Mouse (Mus musculus): Measurements from ENCODE around the gene Rin1. TPM values are rescaled to one million over a fixed set of nuclear protein-coding genes. Genes with fewer than 3 reads are reported as not detected.

Rin1 gene
- polyA plus RNA-seq, 1 experiment from 2014 or later: 2.4 TPM

- WGBS: 3% methylated on average over 48 of the region's 48 CpGs
- H3K27ac ChIP-seq: peak within 1 kb of the TSS; percentile 72
- no peaks in the 10 kb centered on the region for H3K9me3 ChIP-seq
- H3K36me3 ChIP-seq: peaks cover 49% of the 10 kb centered on the region
- peak within 1 kb of the TSS; percentile 91 for H3K9ac ChIP-seq (replicated peaks)
- peak within 1 kb of the TSS; percentile 98 for H3K4me2 ChIP-seq
- ATAC-seq (ENCODE audit: insufficient number of reproducible peaks, insufficient read depth, low FRiP score, low TSS enrichment, low read depth): peak; percentile 57
- peaks cover 64% of the 10 kb centered on the region for H3K4me1 ChIP-seq (replicated peaks)
- H3K4me3 ChIP-seq (replicated peaks): peak within 1 kb of the TSS; percentile 80
- H3K27me3 ChIP-seq: no peaks in the 10 kb centered on the region
These were observed 48.3 kb downstream of the Rin1 start, which contains the start of gene Cnih2 for GRCm38 (mm10) chr19:5098363-5099143. Gene Cnih2, minus strand, starts transcription at chr19:5098521.

GRCm38 (mm10) chr19:5106074-5106473 lies 55.8 kb downstream of the Rin1 start:
- Histone ChIP-seq H3K4me3 (replicated peaks) (peak overlapping the region; percentile 78), H3K9ac (replicated peaks) (peak overlapping the region; percentile 89), H3K9me3 (no peaks in the 10 kb centered on the region), H3K4me2 (peak overlapping the region; percentile 94), H3K27me3 (no peaks in the 10 kb centered on the region), H3K36me3 (peaks cover 75% of the 10 kb centered on the region), H3K4me1 (replicated peaks) (peaks cover 15% of the 10 kb centered on the region), H3K27ac (peak overlapping the region; percentile 95)
- ATAC-seq (ENCODE audit: insufficient number of reproducible peaks, insufficient read depth, low FRiP score, low TSS enrichment, low read depth): no peak
- WGBS: 19% methylated on average over 9 of the region's 9 CpGs

Other genes with a start within 250 kb of the Rin1 start
- gene Gm21992, start 238.9 kb upstream of the Rin1 start, polyA plus RNA-seq (2016; fragmentation: Nextera tagmentation; extraction: Ambion mirVana): 36.3 and 57.2 TPM in 2 replicates
- gene Rbm14, start 238.8 kb upstream of the Rin1 start, polyA plus RNA-seq (2016; fragmentation: Nextera tagmentation; extraction: Ambion mirVana): 113 and 114 TPM in 2 replicates
- 56.4 and 60.4 TPM in 2 replicates for gene Ccs, start 211.1 kb upstream of the Rin1 start, polyA plus RNA-seq (2016; fragmentation: Nextera tagmentation; extraction: Ambion mirVana)
- gene Ccdc87, start 211.1 kb upstream of the Rin1 start, polyA plus RNA-seq (2016; fragmentation: Nextera tagmentation; extraction: Ambion mirVana): 0.06 and 0.09 TPM in 2 replicates
- gene Ctsf, start 195.4 kb upstream of the Rin1 start, polyA plus RNA-seq (2016; fragmentation: Nextera tagmentation; extraction: Ambion mirVana): 31.6 and 36.0 TPM in 2 replicates
- gene Actn3, start 172.6 kb upstream of the Rin1 start, polyA plus RNA-seq (2016; fragmentation: Nextera tagmentation; extraction: Ambion mirVana): 9.0 and 9.1 TPM in 2 replicates
- gene Zdhhc24, start 171.8 kb upstream of the Rin1 start, polyA plus RNA-seq (2016; fragmentation: Nextera tagmentation; extraction: Ambion mirVana): 9.5 and 10.7 TPM in 2 replicates
- gene Bbs1, start 143.9 kb upstream of the Rin1 start, polyA plus RNA-seq (2016; fragmentation: Nextera tagmentation; extraction: Ambion mirVana): 5.1 and 6.5 TPM in 2 replicates
- 148 and 152 TPM in 2 replicates for gene Dpp3, start 122.2 kb upstream of the Rin1 start, polyA plus RNA-seq (2016; fragmentation: Nextera tagmentation; extraction: Ambion mirVana)
- gene Peli3, start 107.4 kb upstream of the Rin1 start, polyA plus RNA-seq (2016; fragmentation: Nextera tagmentation; extraction: Ambion mirVana): 3.4 and 4.5 TPM in 2 replicates
- 153 and 154 TPM in 2 replicates for gene Mrpl11, start 88.3 kb upstream of the Rin1 start, polyA plus RNA-seq (2016; fragmentation: Nextera tagmentation; extraction: Ambion mirVana)
- gene Npas4, start 60.2 kb upstream of the Rin1 start, polyA plus RNA-seq (2016; fragmentation: Nextera tagmentation; extraction: Ambion mirVana): not detected in 2 replicates
- gene Slc29a2, start 26.6 kb upstream of the Rin1 start, polyA plus RNA-seq (2016; fragmentation: Nextera tagmentation; extraction: Ambion mirVana): 4.9 and 5.7 TPM in 2 replicates
- gene B4gat1, start 11.7 kb upstream of the Rin1 start, polyA plus RNA-seq (2016; fragmentation: Nextera tagmentation; extraction: Ambion mirVana): 42.3 and 44.8 TPM in 2 replicates
- 2.4 and 4.1 TPM in 2 replicates for gene AC124502.3, start 11.6 kb upstream of the Rin1 start, polyA plus RNA-seq (2016; fragmentation: Nextera tagmentation; extraction: Ambion mirVana)
- gene Brms1, start 9.1 kb upstream of the Rin1 start, polyA plus RNA-seq (2016; fragmentation: Nextera tagmentation; extraction: Ambion mirVana): 48.3 and 49.5 TPM in 2 replicates
- 30.6 and 38.1 TPM in 2 replicates for gene Cd248, start 17.6 kb downstream of the Rin1 start, polyA plus RNA-seq (2016; fragmentation: Nextera tagmentation; extraction: Ambion mirVana)
- 2.3 and 2.8 TPM in 2 replicates for gene Tmem151a, start 35.0 kb downstream of the Rin1 start, polyA plus RNA-seq (2016; fragmentation: Nextera tagmentation; extraction: Ambion mirVana)
- 60.7 and 69.4 TPM in 2 replicates for gene Yif1a, start 38.1 kb downstream of the Rin1 start, polyA plus RNA-seq (2016; fragmentation: Nextera tagmentation; extraction: Ambion mirVana)
- 43.0 and 46.3 TPM in 2 replicates for gene Cnih2, start 48.0 kb downstream of the Rin1 start, polyA plus RNA-seq (2016; fragmentation: Nextera tagmentation; extraction: Ambion mirVana)
- 237 and 239 TPM in 2 replicates for gene Rab1b, start 56.6 kb downstream of the Rin1 start, polyA plus RNA-seq (2016; fragmentation: Nextera tagmentation; extraction: Ambion mirVana)
- gene Klc2, start 68.1 kb downstream of the Rin1 start, polyA plus RNA-seq (2016; fragmentation: Nextera tagmentation; extraction: Ambion mirVana): 28.1 and 32.1 TPM in 2 replicates
- gene Pacs1, start 222.6 kb downstream of the Rin1 start, polyA plus RNA-seq (2016; fragmentation: Nextera tagmentation; extraction: Ambion mirVana): 25.9 and 32.2 TPM in 2 replicates
- 380 and 389 TPM in 2 replicates for gene Sf3b2, start 245.0 kb downstream of the Rin1 start, polyA plus RNA-seq (2016; fragmentation: Nextera tagmentation; extraction: Ambion mirVana)
- gene Gal3st3, start 247.8 kb downstream of the Rin1 start, polyA plus RNA-seq (2016; fragmentation: Nextera tagmentation; extraction: Ambion mirVana): 6.1 and 6.7 TPM in 2 replicates

Measured in limb, embryonic 12.5 days (tissue).